Mouse (Mus musculus) yolk sac, embryonic 10.5 days (tissue): ENCODE results near the gene Kmt5c.

Experiments used
- DNase-seq: peaks from one replicate; pipeline ENCODE4 v3.0.0-alpha.2; 2017; ENCODE audit warnings: low spot score

Gene Kmt5c

DNA sequence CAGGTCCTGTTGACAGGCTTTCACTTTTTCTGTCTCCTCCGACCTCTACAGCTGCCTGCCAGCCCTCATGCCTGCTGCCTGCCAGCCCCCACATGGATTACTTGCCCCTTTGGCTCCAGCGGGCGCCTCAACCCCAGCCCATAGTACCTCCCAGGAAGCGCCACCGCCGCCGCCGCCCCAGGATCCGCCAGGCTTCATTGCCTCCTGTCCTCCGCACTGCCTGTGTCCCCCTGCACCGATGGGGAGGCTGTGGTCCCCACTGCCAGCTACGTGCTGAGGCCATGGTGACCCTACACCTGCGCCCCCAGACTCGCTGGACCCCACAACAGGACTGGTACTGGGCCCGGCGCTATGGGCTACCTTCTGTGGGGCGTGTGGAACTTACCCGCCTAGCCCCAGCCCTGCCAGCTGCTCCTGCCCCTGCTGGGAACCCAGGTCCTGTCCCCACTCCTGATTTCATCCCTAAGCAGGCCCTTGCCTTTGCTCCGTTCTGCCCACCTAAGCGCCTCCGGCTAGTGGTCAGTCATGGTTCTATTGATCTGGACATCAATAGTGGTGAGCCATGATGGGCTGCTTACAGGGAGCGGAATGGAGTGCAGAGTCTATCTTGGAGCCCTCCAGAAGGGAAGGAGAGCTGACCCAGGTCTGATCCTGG, 6.5 kb downstream of the Kmt5c start:
- no peak for DNase-seq

DNA sequence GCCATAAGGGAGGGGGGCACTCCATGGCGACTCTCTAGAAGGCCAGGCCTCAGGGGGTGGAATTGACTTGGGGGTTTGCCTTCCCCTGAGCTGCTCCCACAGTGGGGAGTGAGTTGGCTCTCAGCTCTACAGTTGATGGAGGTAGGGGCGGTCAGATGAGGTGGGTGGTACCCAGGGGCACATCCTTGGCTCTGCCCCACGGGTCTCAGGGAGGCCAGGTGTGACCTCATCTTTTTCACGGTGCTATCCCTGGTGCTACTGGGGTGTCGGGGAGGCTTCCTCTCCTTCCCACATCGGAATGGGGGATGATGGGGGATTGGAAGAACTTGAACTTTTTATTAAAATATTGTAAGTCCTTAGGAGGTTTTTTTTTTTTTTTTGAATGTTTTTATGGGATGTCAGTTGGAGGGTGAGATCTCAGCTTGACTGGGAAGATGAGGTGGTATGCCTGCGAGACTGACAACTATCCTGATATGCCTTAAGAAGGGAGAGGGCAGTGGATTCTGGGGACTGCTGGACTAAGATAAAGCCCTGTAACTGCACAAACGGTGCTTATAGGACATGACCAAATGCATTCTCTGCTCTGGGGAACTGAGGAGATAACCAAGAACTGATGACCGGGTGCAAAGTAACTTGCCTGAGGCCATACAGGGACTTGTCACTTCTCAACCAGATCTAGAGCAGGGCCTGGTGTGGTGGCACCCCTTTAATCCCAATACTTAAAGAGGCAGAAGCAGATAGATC, 7.4 kb downstream of the Kmt5c start:
- no peak for DNase-seq

DNA sequence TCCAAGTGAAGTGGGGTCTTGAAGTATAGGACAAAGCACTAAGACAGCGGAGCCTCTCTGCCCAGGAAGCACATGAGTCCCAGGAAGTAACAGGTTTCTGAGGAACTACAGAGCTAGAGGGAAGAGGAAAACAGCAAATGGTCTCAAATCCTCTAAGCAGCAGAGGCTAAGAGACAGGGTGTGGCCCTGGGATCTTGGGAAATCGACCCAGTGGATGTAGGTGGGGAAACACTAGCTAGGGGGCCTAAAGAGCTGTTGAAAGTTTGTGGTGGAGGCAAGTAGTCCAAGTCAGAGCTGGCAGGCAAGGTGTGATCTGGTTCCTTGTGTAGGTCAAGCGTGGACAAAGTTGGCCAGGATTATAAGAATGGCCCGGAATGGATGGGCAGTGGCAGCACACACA, 8.4 kb downstream of the Kmt5c start:
- DNase-seq, result no peak

DNA sequence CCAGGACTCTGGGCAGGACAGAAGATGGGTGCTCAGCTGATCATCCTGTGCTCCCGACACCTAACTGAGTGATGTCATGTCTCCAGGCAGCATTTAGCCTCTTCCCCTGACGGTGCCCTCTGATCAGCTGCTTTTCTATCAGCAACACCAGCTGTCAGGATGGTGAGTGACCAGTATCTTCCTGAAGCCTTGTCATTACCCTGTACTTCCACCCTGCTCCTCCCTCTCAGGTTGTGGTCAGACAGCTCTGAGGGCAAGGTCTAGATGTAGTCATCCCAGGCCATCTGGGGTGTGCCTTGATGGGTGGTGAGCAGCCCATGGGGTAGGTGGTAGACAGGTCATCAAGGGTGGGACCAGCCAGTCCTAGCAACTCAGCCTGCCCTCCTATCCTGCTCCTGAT, 9.3 kb downstream of the Kmt5c start:
- DNase-seq, result no peak

DNA sequence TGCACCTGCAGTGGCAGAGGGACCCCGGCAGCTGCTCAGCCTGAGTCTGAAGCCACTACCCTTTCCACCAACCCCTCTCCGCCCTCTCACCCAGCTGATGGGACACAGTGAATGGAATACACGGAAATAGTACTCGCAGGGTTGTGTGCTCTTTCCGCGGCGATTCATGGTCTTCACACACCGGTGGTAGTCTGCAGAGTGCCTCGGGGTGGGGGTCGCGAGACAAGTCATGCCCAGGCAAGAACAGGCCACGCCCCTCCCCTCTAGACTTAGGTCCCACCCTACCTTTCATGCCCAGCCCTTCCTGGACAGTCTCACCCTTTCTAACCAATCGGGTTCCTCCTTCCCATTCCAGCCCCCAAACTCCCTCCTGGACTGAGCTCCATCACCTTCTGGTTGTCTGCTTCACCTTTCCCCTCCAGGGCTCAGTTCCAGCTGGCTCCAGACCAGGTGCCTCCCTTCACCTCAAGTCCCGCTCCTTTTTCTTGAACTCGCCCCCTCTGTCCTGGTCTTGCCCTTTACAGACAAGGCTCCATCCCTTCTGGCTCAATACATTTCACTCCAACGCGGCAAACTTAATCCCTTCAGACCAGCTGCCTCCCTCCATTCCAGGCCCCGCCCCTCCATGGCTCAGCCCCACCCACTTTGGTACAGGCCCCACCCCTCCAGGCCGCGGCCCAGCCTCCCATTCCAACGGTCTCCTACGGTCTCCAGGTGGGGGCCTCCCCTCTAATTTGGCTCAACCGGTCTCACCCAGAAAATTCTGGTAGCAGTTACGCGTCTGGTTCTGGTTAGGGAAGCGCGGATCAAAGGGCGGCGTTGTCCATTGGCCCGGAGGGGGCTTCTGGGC, 12.3 kb downstream of the Kmt5c start:
- DNase-seq, result peak; percentile 66

DNA sequence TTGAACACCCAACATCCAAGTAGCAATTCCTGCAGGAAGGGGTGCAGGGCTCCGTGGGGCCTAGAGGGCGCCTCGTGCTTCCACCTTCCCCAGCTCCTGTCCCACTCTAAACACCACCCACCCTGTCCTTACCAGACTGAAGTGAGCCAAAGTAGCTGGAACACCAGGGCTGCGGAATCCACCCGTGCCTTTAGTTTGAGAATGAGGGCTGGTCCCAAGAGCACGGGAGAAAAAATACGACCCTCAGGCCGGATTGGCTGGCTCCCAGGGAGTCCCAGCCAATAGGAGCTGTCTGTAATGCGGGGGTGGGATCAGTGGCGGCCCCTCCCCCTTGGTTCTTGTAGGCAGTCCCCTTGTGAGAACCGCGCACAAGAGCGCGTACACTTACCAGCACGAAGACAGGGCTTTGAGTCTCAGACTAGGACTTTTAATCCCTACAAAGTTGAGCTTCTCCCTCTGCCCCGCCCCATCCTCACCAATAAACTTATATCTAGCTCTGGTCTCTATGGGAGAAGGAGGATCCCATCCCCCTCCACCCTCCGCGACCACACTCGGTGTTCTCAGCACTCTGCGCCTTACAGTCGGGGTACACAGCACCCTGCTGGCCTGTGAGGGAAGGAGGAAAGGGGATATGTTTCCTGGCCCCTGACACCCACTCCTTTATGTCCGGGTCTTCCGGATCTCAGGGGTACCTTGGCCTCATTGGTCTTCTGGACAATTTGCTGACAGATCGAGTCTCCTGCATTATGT, 13.1 kb downstream of the Kmt5c start, which contains the start of gene Cox6b2:
Gene Cox6b2 (minus strand): TSS at position 274 of the 750 bp plus-strand sequence.
- peak; percentile 88 for DNase-seq

DNA sequence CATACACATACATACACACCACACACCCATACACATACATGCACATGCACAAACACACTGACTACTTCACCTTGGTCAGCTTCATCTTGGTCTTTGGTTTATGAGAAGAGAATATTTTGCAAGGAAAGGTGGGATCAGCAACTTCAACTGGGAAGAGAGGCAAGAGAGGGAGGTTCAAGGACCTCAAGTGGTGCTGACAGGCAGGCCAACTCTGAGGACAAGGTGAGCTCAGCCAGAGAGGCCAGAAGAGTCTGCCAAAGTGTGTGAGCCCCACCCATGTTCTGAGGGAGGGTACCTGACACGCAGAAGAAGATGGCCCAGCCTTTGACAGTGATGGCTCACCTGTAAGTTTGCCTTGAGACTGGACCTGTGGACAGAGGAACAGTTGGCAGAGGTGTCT, 19.8 kb downstream of the Kmt5c start:
- DNase-seq, result no peak

DNA sequence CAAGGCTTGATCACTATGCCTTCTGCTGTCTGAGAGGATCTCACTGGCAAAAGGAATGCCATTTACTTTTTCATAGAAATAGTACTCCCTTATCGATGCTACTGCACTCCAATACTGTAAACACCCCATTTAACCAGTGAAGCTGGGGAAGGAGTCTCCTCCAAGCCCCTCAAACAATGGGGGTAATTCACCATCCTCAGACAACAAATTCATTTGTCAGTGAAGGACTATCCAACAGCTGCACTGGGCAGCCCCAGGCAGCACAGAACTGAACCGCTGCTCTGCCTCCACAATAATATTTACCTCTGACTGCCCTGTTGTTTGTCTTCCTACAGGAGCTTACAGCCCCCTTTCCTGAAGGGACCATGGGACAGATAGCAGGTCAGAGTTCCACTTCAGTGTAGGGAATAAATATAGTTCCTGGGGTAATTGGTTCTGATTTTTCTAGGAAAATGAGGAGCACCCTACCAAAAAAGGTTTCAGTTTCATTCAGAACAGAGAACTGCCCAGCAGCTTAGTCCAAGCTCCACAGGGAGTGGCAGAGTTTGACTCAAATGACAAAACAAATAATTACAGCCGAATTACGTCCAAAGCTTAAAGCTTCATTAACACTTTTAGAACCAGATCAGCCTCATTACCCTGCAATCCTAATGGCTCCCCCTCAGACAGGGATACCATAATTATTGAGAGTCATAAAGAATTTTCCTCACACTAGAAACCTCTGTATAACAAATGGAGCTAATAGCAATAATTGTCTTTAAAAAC, 25.2 kb downstream of the Kmt5c start:
- DNase-seq, result no peak

DNA sequence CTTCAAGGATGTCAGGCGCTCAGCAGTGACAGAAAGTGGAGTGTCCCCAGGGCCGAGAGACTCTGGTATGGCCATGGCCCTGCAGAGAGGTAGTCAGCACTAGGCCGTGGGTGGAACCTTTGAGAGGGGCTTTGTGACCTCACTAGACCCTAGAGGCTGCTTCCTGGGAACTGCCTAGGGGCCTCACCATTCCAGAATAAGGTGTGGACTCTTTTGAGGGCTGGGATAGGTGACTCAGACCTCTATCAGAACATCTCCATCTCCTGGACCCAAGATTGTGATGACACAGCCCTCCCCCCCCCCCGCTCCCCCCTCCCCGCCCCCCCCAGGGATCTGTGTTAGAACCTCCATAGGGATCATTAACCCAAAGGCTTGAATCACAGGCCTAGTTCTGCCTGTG, 31.3 kb downstream of the Kmt5c start, which contains the start of gene Fam71e2:
Gene Fam71e2 (minus strand): TSS at position 101 of the 400 bp plus-strand sequence.
- DNase-seq, result no peak

DNA sequence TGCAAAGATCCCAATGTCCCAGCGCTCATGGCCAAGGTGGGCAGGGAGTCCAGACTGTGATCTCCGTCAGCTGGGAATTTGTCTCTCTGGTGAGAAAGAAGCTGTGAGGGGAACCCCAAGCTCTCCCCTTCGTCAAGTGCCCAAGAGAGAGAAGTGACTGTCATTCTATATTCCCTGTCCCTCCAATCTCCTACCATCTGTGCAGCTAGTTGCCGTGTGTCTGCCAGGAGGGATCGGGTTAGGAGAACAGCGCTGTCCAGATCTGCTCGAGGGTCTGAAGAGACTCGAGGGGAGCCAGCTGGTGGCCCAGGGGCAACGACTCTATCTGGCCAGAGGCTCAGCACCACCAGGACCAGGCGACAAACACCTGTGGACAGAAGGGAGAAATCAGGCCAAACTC, 36.2 kb downstream of the Kmt5c start:
- DNase-seq, result no peak

DNA sequence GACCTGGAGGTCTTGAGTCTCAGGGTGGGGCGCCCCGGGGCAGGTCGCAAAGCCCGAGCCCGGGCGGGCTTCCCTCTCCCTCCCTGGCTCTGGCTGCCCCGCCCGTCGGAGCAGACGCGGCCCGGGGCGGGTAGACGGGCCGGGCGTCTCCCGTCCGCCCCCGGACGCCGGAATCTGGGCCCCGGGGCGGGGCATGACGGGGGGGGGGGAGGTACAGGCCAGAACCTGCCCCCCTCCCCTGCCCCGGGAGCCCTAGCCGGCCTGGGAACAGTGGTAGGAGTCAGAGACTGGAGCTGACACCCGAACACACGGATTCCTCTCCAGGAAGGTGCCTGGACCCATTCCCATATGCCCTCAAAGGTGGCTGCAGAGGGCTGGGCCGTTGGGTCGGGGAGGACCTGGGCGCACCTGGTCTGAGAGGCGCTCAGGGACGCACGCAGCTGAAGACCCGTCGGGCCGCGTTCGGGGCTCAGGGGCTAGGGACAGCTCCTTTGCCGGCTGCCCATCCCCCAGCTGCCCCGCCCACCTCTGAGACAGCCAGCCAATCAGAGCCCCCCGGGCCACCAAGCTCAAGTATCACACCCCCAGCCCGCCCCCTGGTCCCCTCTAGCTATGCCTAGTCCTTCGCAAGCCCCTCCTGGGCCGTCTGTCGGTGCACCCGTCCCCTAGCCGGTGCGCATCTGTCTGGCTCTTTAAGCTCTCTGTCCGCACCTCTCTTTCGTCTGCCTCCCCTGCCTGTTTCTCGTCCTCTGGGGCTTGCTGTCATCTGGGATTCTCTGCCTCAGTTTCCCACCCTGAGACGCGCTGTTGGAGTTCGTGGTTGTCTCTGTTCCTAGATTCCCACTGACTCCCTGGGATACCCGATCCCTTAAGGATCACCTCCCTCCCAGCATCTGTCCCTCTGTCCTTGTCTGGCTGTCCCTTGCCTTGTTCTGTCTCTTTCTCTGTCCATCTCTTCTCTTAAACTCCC, 37.2 kb downstream of the Kmt5c start:
- peak; percentile 73 for DNase-seq

DNA sequence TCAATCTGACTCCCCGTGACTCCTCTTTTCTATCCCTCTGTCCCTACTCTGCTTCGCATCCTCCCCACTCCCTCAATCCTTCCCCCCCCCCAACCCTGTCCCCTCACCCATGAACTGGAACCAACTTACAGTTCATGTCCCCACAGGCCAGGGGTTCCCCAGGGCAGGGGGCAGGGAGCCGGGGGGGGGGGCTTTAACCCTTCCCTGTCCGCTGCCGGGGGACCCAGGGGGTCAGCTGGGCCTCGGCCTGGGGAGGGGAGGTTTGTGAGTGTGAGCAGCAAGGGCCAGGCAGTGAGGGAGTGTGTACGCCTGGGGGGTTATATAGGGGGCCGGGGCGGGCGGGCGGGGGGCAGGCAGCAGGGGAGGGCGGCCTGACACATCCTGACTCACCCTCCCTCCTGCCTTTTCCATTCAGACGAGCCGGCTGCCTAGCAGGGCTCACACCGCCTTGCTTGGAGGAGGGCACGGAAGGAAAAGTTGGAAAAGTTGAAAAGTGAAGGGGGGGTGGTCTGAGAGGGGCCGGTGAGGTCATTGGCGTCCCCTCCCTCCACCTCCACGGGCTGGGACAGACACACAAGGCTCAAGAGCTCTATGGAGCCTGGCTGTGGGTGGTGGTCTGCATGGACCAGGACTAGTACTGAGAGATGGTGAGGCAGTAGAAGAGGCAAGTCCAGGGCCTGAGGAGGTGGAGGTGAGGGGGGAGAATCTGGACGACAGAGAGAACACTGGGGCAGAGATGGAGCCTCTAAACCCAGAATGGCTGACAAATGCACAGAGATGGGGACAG, 38.1 kb downstream of the Kmt5c start:
- DNase-seq, result no peak

DNA sequence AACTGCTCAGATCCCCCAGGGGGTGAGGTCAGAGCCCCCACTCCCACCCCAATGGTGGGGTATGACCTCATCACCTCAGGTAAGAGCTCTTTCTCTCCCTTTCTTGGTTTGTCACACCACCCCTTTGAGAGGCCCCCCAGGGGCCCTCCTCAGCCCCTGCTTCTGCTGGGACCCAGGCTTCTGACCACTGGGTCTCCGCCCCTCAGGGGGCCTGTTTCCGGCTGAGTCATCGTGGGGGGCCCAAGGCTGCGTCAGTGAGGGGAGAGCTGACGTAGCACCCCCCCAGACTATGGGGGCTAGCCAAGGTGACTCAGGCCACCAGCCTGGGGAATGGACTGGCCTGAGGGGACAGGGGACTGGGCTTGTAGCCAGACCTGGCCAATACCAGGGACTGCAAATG, 40.0 kb downstream of the Kmt5c start:
- DNase-seq, result no peak

DNA sequence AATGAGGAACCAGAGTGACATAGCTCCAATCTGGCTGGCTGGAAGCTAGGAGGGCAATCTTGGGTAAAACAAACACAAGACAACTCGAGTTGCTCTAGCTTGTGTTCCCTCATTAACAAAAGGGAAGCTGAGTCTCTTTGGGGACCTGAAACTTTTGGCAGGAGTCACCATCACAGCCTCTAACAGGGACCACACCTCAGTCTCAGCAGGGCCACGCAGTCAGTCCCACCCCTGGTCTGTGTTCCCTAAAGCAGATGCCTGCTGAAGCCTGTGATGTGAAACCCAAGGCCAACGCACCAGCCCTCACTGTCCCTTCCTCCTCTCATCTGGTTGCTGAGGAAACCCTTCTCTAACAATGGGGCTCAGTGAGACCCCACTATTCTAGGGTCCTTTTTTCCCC, 42.2 kb downstream of the Kmt5c start:
- DNase-seq, result no peak

DNA sequence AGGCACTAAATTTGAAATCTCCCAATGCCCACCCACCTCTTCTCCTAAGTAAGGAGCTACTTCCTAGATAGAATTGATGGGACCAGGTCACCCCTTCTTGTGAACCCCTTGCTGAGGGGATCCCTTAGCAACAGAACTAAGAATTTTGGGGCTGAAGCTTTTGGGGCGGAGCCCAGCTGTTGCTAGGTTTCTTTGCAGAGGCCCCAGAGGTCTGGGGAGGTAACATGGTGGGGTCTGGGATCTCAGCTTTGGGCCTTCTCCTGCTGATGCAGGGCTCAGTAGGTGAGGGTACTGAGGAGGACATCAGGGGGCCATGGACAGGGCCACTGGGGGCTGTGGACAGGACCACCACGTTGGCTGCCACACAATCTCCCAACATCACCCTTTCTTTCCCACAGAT, 42.8 kb downstream of the Kmt5c start, which contains the start of the genes Il11 and Tmem190:
Gene Il11 (minus strand): TSS at position 101 of the 400 bp plus-strand sequence.
Gene Tmem190 (plus strand): TSS at position 179 of the 400 bp plus-strand sequence.
- no peak for DNase-seq

DNA sequence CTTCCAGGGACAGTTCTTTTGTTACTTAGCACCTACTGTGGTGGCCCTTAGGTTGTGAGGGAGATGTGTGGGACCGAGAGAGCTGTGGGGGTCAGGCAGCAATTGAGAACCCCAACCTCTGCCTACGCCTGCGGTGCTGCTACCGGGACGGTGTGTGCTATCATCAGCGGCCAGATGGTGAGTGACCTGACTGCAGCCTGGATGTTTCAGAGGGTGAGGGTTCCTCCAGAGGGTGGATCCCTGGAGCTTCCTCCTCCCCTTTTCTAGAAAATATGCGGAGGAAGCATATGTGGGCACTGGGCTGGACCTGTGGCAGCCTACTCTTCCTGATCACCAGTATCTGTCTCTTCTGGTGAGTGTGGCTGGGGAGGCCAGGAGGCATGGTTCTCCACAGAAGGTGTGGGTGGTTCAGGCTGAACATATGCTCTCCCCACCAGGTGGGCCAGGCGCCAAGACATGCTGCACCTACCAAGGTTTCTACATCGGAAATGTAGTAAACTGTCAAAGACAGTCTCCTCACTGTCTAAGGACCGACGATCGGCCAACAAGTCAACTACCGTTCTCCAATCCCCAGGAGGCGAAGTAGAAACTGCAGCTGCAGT, 43.9 kb downstream of the Kmt5c start:
- no peak for DNase-seq

DNA sequence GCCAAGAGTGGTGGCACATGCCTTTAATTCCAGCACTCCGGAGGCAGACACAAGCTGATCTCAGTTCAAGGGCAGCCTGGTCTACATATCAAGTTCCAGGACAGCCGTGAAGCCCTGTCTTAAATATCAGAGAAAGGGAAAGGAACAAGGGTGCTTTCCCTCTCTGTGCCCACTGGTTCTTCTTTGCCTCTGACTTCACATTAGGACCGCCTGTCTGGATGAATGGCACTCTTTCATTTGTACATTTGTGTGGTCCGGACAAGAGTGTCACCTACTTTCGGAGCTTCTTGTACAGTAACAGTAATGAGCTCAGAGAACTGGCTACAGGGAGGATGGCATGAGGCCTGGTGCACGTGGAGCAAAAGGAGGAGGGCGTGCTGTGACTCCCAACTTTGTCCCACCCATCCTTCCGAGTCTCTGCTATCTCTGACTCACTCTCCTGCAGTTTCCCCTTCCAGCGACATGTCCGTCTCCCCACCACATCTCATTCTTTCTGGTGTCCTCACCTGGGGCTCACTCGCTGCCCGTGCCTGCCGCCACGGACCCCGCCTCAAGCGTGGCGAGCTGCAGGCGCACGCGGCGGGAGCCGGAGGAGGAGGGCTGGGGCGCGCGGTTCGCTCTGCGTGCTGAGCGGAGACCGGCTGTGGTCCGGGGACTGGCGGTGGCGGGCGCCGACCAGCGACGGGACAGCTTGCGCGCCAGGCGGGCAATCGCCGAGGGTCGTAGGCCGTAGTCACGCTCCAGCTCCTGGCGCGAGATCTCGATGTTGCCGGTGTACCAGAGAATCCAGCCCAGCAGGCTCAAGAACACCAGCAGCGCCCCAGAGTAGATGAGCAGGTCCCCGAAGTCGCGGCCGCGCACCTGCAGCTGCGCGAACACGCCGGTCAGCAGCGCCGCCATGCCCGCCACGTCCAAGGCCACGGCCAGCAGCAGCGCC, 48.9 kb downstream of the Kmt5c start:
- DNase-seq, result peak; percentile 71
